Mouse (Mus musculus) G1E (cell line): Measurements from ENCODE around the gene Rnf214.

Source experiments
- CTCF ChIP-seq: IDR thresholded peaks from 2 replicates; pipeline ENCODE4 v1.5.1; 2012; ENCODE audit warnings: low read depth, low read length, inconsistent platforms, mixed read lengths
- GATA1 ChIP-seq: IDR thresholded peaks from 2 replicates; pipeline ENCODE4 v1.6.1; 2012; ENCODE audit warnings: borderline replicate concordance, low read length, inconsistent platforms, mixed read lengths
- POLR2AphosphoS5 ChIP-seq: IDR thresholded peaks from 2 replicates; pipeline ENCODE4 v1.6.1; 2012; ENCODE audit warnings: low read depth, low read length, inconsistent platforms; ENCODE audit not compliant: insufficient replicate concordance
- TAL1 ChIP-seq: conservative IDR thresholded peaks from 2 replicates; pipeline ENCODE4 v1.6.1; 2012; ENCODE audit warnings: low read depth, low read length, inconsistent platforms, mixed read lengths

- no peak for TF ChIP-seq CTCF
- no peak for TF ChIP-seq TAL1
- TF ChIP-seq GATA1, result no peak
- TF ChIP-seq POLR2AphosphoS5, result no peak
Measured at GRCm38 (mm10) chr9:45905811-45906237, 887 bp downstream of the Rnf214 start.
